Mouse (Mus musculus) heart, embryonic 11.5 days (tissue): ENCODE data around the gene Atp6v0b. TPM values are rescaled to one million over a fixed set of nuclear protein-coding genes. Genes with fewer than 3 reads are reported as not detected.

ENCODE experiments used
- ATAC-seq: fragments of 200-750 bp; cut with Nextera tagmentation; replicated peaks from 2 replicates; pipeline ENCODE4 v1.8.0; 2017; ENCODE audit warnings: moderate library complexity; ENCODE audit not compliant: insufficient number of reproducible peaks, low FRiP score, low TSS enrichment
- H3K27ac ChIP-seq: fragments of 300-500 bp; sonication (generic); 2 replicates; pipeline ENCODE4 v1.5.1; 2014; ENCODE audit warnings: mild to moderate bottlenecking, low read depth, low read length
- H3K27me3 ChIP-seq: fragments of 300-500 bp; sonication (generic); 2 replicates; pipeline ENCODE4 v1.6.1; 2014; ENCODE audit warnings: mild to moderate bottlenecking, low read length, mixed read lengths; ENCODE audit not compliant: control insufficient read depth, insufficient read depth
- H3K36me3 ChIP-seq: fragments of 300-500 bp; sonication (generic); 2 replicates; pipeline ENCODE4 v1.6.1; 2014; ENCODE audit warnings: mild to moderate bottlenecking, low read length, moderate library complexity, mixed read lengths; ENCODE audit not compliant: control insufficient read depth, insufficient read depth
- H3K4me1 ChIP-seq: fragments of 300-500 bp; sonication (generic); 2 replicates; pipeline ENCODE4 v1.6.1; 2014; ENCODE audit warnings: low read length; ENCODE audit not compliant: control insufficient read depth, insufficient read depth
- H3K4me2 ChIP-seq: fragments of 300-500 bp; sonication (generic); 2 replicates; pipeline ENCODE4 v1.6.1; 2014; ENCODE audit warnings: mild to moderate bottlenecking, moderate library complexity
- H3K4me3 ChIP-seq: fragments of 300-500 bp; sonication (generic); 2 replicates; pipeline ENCODE4 v1.5.1; 2014; ENCODE audit warnings: low read depth, low read length
- H3K9ac ChIP-seq: fragments of 300-500 bp; sonication (generic); 2 replicates; pipeline ENCODE4 v1.6.1; 2014; ENCODE audit warnings: mild to moderate bottlenecking, low read depth, low read length, moderate library complexity
- H3K9me3 ChIP-seq: fragments of 300-500 bp; sonication (generic); replicated peaks from 2 replicates; pipeline ENCODE4 v1.6.1; 2016; ENCODE audit warnings: low read length; ENCODE audit not compliant: control insufficient read depth
- WGBS: fragments of 180-500 bp; shearing (Covaris S2); extraction: QIAGEN DNeasy Blood & Tissue Kit; methylation state at CpG from one replicate; pipeline ENCODE4 v1.1.7; 2014; ENCODE audit not compliant: insufficient replicate concordance; 5-methylcytosine and 5-hydroxymethylcytosine counted together
- polyA plus RNA-seq: library from polyadenylated mRNA; unstranded; fragments of >200 nt; fragmentation: Nextera tagmentation; extraction: Ambion mirVana; gene quantifications from 2 replicates; pipeline ENCODE4 v1.2.1, GENCODE M21; 2014

Gene Atp6v0b
- polyA plus RNA-seq, 1 experiment from 2014 or later, result 194 TPM

DNA sequence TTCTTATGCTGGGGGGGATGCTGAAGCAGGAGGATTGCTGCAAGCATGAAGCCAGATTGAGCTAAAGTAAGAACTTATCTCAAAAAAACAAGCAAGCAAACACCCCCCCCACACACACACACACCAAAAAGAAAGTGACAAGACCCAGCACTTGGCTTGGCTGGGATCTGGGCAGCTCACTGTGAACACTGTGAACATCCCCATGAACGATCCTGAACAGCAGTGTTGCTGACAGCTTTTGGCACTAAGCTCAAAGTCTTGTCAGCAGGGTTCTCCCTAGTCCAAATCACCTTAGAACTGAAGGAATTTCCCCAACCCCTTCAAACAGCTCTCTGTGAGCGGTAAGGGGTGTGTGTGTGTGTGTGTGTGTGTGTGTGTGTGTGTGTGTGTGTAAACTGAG, 36.3 kb upstream of the Atp6v0b start:
- peaks cover 35% of the 10 kb centered on the region for H3K27me3 ChIP-seq

DNA sequence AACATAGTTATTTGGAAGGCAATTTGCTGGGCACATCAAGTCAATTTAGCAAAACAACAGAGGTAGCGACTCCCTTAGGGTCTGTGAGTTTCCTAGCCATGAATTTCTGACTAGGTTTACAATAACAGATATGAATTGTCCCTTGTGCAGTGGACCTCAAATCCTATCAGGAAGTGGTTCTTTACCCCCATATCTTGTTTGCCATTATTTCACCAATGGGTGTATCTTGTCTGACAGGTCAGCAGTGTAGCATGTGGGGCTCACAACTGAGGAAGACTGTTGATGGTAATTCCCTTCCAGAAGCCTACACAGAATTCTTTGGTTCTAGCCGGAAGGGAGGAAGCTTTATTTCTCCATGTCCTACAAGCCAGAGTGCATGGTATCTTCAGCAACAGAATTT, 34.2 kb upstream of the Atp6v0b start:
- H3K9ac ChIP-seq, result no peak overlapping the region
- H3K27me3 ChIP-seq, result peaks cover 19% of the 10 kb centered on the region
- no peak overlapping the region for H3K4me3 ChIP-seq
- no peak overlapping the region for H3K4me2 ChIP-seq
- no peaks in the 10 kb centered on the region for H3K9me3 ChIP-seq
- no peak overlapping the region for H3K27ac ChIP-seq
- 78% methylated on average over 2 of the region's 2 CpGs for WGBS
- no peak for ATAC-seq
- peaks cover 12% of the 10 kb centered on the region; the same call in 1 of the 2 replicates for H3K4me1 ChIP-seq
- H3K36me3 ChIP-seq, result no peaks in the 10 kb centered on the region

More for the DNA sequence above, 36.3 kb upstream of the Atp6v0b start:
- Histone ChIP-seq H3K4me1 (peaks cover 12% of the 10 kb centered on the region), H3K9ac (no peak overlapping the region), H3K4me3 (no peak overlapping the region), H3K4me2 (no peak overlapping the region), H3K36me3 (no peaks in the 10 kb centered on the region), H3K9me3 (no peaks in the 10 kb centered on the region), H3K27ac (no peak overlapping the region)
- no peak for ATAC-seq
- WGBS, result 25% methylated on average over 2 of the region's 2 CpGs

DNA sequence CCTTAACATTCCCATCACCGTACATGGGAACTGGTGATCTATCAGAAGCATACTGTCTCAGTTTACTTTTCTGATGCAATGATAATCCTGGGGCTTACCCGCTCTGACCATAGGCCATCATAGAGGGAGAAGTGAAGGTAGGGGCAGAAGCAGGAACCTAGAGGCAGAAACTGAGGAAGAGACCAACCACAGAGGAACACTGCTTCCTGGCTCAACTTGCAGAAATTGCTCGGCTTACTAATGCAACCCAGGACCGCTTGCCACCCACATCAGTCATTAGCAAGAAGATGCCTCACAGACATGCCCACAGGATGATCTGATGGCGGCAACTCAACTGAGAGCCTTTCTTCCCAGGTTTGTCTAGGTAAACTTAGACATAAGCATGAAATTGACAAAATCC, 31.6 kb upstream of the Atp6v0b start:
- Histone ChIP-seq H3K4me3 (no peak overlapping the region), H3K4me2 (no peak overlapping the region), H3K9me3 (no peaks in the 10 kb centered on the region), H3K9ac (no peak overlapping the region), H3K36me3 (no peaks in the 10 kb centered on the region), H3K4me1 (peaks cover 17% of the 10 kb centered on the region), H3K27me3 (0 out of 2 replicates have a peak, but pooled peaks cover 3% of the 10 kb centered on the region), H3K27ac (no peak overlapping the region)
- no peak for ATAC-seq
- 73% methylated on average over 5 of the region's 5 CpGs for WGBS

DNA sequence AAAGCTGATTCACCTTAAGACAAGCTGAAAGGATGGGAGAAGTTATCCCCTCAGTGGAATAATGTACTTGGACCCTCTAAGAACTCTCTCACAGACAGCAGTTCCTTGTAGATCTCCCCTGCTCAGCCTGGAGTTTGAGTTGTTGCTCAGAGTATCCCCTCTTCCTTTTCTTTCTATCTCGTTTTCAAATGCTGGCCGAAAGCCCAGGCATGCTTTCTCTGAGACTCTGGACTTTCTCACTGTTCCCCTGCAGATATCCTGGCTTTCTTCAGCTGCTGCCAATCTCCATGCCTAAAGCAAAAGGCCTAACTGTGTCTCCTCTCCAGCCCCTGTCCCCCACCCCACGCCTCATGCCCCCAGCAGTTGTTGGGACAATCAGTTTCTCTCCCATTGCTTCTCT, 31.1 kb upstream of the Atp6v0b start:
- no peak overlapping the region for H3K4me2 ChIP-seq
- WGBS, result 46% methylated on average over 3 of the region's 3 CpGs
- no peak for ATAC-seq

DNA sequence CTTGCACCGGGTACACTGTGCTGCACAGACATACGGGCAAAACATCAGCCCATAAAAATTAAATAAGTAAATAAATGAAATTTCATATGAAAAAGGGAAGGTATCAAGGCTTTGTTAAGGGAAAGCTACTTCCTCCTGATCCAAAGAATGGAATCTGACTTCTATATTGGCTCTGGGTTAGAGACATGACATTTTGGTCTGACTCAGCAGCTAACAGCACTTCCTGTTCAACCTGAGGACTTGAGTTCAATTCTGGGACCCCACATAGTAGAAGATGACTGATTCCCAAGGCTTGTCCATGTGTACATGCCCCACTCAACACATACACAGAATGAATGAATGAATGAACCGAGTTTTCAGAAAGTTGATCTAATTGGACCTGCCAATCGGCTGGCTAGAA, 30.7 kb upstream of the Atp6v0b start:
- Histone ChIP-seq H3K4me2 (no peak overlapping the region), H3K9me3 (no peaks in the 10 kb centered on the region), H3K9ac (no peak overlapping the region), H3K27ac (0 out of 2 replicates have a peak overlapping the region, but pooled peaks have one; percentile 5), H3K27me3 (0 out of 2 replicates have a peak, but pooled peaks cover 2% of the 10 kb centered on the region), H3K36me3 (no peaks in the 10 kb centered on the region), H3K4me1 (peaks cover 26% of the 10 kb centered on the region), H3K4me3 (no peak overlapping the region)
- 80% methylated on average over 4 of the region's 4 CpGs for WGBS
- no peak for ATAC-seq

More for the DNA sequence above, 31.1 kb upstream of the Atp6v0b start:
- Histone ChIP-seq H3K36me3 (no peaks in the 10 kb centered on the region), H3K27ac (no peak overlapping the region), H3K27me3 (0 out of 2 replicates have a peak, but pooled peaks cover 3% of the 10 kb centered on the region), H3K4me1 (peaks cover 22% of the 10 kb centered on the region), H3K4me3 (no peak overlapping the region), H3K9ac (no peak overlapping the region), H3K9me3 (no peaks in the 10 kb centered on the region)

DNA sequence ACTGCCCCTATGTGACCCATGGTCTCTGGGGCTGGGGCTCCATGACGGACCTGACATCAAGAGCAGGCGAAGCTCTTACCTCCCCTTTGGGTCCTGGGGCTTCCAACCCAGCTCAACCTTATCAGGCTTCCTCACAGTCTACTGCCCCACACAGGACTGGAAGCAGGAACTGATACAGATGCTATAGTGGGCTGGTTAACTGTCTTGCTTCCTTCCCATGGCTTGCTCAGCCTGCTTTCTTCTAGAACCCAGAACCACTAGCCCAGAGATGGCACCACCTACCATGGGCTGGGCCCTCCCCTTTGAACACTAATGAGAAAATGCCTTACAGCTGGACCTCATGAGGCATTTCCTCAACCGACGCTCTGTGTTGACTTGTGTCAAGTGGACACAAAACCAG, 30.3 kb upstream of the Atp6v0b start:
- Histone ChIP-seq H3K9me3 (no peaks in the 10 kb centered on the region), H3K4me2 (no peak overlapping the region), H3K4me1 (peaks cover 29% of the 10 kb centered on the region), H3K4me3 (no peak overlapping the region), H3K27me3 (no peaks in the 10 kb centered on the region), H3K27ac (0 out of 2 replicates have a peak overlapping the region, but pooled peaks have one; percentile 5), H3K9ac (no peak overlapping the region), H3K36me3 (no peaks in the 10 kb centered on the region)
- 81% methylated on average over 4 of the region's 4 CpGs for WGBS
- ATAC-seq, result no peak

DNA sequence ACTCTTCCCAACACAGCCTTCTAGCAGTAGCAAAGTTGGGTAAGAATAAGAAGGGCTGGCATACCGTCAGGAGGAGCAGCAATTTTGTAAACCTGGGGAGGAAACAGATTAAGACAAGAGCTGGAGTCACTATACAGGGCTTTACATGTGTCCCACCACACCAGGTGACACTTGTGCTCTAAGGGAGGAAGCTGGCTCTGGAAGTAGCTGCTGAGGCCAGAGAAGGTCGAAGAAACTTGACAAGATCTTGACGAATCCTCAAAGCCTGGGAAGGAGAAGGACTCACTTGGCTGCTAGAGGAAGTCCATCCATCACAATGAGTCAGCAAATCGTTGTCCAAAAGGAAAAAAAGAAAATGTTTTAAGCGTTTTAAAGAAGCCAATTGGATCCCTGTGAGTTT, 29.3 kb upstream of the Atp6v0b start:
- no peak overlapping the region for H3K4me3 ChIP-seq
- no peaks in the 10 kb centered on the region for H3K9me3 ChIP-seq
- H3K9ac ChIP-seq, result no peak overlapping the region
- H3K36me3 ChIP-seq, result peaks cover 5% of the 10 kb centered on the region; the same call in 1 of the 2 replicates
- no peak overlapping the region for H3K4me2 ChIP-seq
- 0 out of 2 replicates have a peak overlapping the region, but pooled peaks have one; percentile 4 for H3K27ac ChIP-seq
- WGBS, result 77% methylated on average over 5 of the region's 5 CpGs
- peaks cover 29% of the 10 kb centered on the region for H3K4me1 ChIP-seq
- no peaks in the 10 kb centered on the region for H3K27me3 ChIP-seq
- no peak for ATAC-seq

DNA sequence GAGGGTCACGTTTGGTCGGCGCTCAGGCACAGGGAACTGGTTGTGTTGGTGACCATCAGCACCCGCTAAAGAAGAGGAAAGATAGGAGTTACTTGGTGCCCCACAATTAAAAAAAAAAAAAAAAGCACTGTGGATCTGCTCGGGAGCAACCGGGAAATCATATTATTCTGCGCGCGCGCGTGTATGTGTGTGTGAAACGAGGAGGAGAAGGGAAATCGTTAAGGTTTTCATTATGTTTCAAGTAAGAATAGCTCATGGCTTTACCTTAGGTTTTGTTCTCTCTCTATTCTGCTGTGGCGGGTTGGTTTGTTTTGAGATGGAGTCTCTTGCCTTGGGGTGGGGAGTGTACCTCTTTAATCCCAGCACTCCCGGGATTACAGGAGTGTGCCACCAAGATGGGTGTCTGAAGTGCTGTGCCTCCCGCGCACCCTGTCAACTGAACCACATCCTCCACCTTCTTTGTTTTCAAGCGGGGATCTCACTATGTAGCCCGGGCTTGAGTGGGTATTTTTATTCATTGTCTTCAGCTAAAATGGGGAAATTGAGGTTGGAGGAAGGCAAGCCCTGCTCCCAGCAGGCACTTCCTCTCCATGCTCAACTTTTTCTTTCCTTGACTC, 28.5 kb upstream of the Atp6v0b start:
- ATAC-seq, result no peak
- H3K27ac ChIP-seq, result peak overlapping the region; percentile 89; the same call in 1 of the 2 replicates
- H3K4me3 ChIP-seq, result peak overlapping the region; percentile 60
- no peaks in the 10 kb centered on the region for H3K27me3 ChIP-seq
- peaks cover 29% of the 10 kb centered on the region for H3K4me1 ChIP-seq
- WGBS, result 6% methylated on average over 19 of the region's 19 CpGs
- no peaks in the 10 kb centered on the region for H3K9me3 ChIP-seq
- peaks cover 8% of the 10 kb centered on the region; the same call in 1 of the 2 replicates for H3K36me3 ChIP-seq
- peak overlapping the region; percentile 92 for H3K4me2 ChIP-seq
- H3K9ac ChIP-seq, result peak overlapping the region; percentile 77
